Mouse (Mus musculus): ENCODE measurements at regions not wholly inside any gene's neighbourhood (a gene's known extent, or its start where the extent isn't known, plus 50 kb on each side); places are given as distances from the start of the nearest gene placed in this dataset.

DNA sequence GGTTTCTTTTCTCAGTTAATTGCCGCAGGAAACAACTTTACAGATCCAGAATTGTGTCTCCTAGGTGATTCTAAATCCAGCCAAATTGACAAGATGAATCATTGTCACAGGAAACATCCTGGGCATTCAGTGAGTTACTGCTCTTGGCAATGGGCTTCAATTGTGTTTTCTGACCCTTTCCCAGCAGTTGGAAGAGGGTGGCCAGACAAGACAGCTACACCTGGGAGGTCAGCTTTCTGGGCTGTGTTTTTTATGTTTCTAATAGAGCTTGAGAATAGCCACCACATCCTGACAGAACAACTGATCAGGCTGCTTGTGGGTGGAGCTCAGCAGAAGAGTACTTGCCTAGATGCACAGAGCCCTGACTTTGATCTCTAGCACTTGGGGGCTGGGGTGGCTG lies 87.0 kb upstream of the Foxa2 start:
- H3K27ac ChIP-seq (ENCODE audit: low read length), result no peak overlapping the region
- H3K9ac ChIP-seq (replicated peaks; ENCODE audit: low read length), result no peak overlapping the region
- H3K36me3 ChIP-seq (ENCODE audit: insufficient read depth, low read length), result no peaks in the 10 kb centered on the region
- no peaks in the 10 kb centered on the region for H3K27me3 ChIP-seq (ENCODE audit: insufficient read depth, low read length)
- peak; percentile 31; the same call in 1 of the 2 replicates for ATAC-seq (ENCODE audit: low FRiP score, low TSS enrichment)
- H3K9me3 ChIP-seq (ENCODE audit: low read length), result no peaks in the 10 kb centered on the region
- H3K4me3 ChIP-seq (ENCODE audit: low read length), result no peak overlapping the region
- WGBS, result 80% methylated on average over 1 of the region's 1 CpGs
- H3K4me2 ChIP-seq (replicated peaks; ENCODE audit: low read depth, low read length), result no peak overlapping the region
- no peaks in the 10 kb centered on the region for H3K4me1 ChIP-seq (ENCODE audit: insufficient read depth, low read length)

DNA sequence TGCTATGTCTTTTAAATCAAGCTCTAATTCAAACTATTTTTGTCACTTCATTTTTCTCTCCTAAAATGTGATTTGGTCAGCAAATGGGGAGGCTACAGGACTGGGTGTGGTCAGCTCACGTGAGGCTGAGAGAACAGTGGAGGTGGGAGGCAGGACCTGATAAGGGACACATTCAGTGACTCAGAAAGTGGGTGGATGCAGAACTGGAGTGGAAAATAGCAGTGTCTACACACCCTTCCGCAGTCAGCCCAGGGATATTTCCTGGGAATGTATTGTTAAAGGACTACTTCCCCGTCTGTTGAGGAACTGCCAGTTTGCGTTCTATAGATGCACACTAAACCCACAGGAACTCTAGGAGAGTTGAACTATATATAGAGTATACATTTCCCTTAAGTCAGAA lies 95.2 kb upstream of the Foxa2 start:
- Histone ChIP-seq H3K4me2 (replicated peaks; ENCODE audit: low read depth, low read length) (no peak overlapping the region), H3K9ac (replicated peaks; ENCODE audit: low read length) (no peak overlapping the region), H3K4me3 (ENCODE audit: low read length) (no peak overlapping the region), H3K36me3 (ENCODE audit: insufficient read depth, low read length) (no peaks in the 10 kb centered on the region), H3K9me3 (ENCODE audit: low read length) (no peaks in the 10 kb centered on the region), H3K27ac (ENCODE audit: low read length) (no peak overlapping the region), H3K4me1 (ENCODE audit: insufficient read depth, low read length) (no peaks in the 10 kb centered on the region), H3K27me3 (ENCODE audit: insufficient read depth, low read length) (no peaks in the 10 kb centered on the region)
- WGBS, result 71% methylated on average over 4 of the region's 4 CpGs
- peak; percentile 70; the same call in 1 of the 2 replicates for ATAC-seq (ENCODE audit: low FRiP score, low TSS enrichment)

- Histone ChIP-seq H3K9ac (replicated peaks; ENCODE audit: low read length) (no peak overlapping the region), H3K27me3 (ENCODE audit: insufficient read depth, low read length) (no peaks in the 10 kb centered on the region), H3K4me3 (ENCODE audit: low read length) (no peak overlapping the region), H3K36me3 (ENCODE audit: insufficient read depth, low read length) (no peaks in the 10 kb centered on the region), H3K4me1 (ENCODE audit: insufficient read depth, low read length) (no peaks in the 10 kb centered on the region), H3K9me3 (ENCODE audit: low read length) (no peaks in the 10 kb centered on the region), H3K27ac (ENCODE audit: low read length) (no peak overlapping the region), H3K4me2 (replicated peaks; ENCODE audit: low read depth, low read length) (no peak overlapping the region)
- WGBS, result 63% methylated on average over 1 of the region's 1 CpGs
- no peak for ATAC-seq (ENCODE audit: low FRiP score, low TSS enrichment)
Observed at GRCm38 (mm10) chr2:148144816-148145215, 98.0 kb upstream of the Foxa2 start.

DNA sequence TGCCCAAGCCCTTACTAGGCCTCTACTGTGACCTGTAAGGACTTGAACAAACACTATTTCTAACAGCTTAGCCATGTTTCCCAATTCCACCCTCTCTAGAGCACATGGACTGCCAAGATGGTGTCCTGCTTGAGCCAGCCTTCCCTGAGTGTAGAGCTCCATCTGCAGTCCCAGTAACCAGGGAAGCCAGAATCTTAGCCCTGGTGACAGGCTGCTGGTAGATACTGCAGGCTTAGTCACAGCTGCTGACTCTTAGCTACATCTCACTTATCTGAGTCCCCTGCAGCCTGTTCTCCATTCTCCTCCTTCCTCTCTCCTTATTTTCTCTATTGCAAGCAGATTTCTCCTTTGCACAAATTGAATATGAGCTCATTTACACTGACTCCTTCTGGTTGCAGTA lies 101.5 kb upstream of the Foxa2 start:
- H3K27me3 ChIP-seq (ENCODE audit: insufficient read depth, low read length), result no peaks in the 10 kb centered on the region
- H3K4me3 ChIP-seq (ENCODE audit: low read length), result no peak overlapping the region
- H3K9me3 ChIP-seq (ENCODE audit: low read length), result no peaks in the 10 kb centered on the region
- H3K4me1 ChIP-seq (ENCODE audit: insufficient read depth, low read length), result no peaks in the 10 kb centered on the region
- ATAC-seq (ENCODE audit: low FRiP score, low TSS enrichment), result no peak
- no peaks in the 10 kb centered on the region for H3K36me3 ChIP-seq (ENCODE audit: insufficient read depth, low read length)
- H3K9ac ChIP-seq (replicated peaks; ENCODE audit: low read length), result no peak overlapping the region
- H3K4me2 ChIP-seq (replicated peaks; ENCODE audit: low read depth, low read length), result no peak overlapping the region
- H3K27ac ChIP-seq (ENCODE audit: low read length), result no peak overlapping the region

DNA sequence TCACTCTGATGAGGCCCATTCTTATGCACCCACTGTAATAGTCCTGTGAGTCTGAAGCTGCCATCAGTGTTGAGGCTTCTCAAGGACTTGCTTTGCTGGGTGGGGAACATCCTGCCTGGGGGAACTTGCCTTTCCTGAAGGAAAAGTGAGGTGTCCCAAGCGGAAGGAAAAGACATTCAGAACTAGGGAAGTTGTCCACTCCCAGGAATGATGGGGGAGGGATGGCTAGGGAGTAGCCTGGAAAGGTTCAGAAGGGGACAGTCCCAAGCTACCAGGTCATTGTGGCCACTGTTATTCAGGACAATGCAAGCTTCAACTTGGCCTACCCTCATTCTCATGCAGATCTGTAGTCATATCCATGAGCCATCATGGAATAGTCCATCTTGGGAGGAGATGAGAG lies 102.7 kb upstream of the Foxa2 start:
- no peaks in the 10 kb centered on the region for H3K36me3 ChIP-seq (ENCODE audit: insufficient read depth, low read length)
- no peak overlapping the region for H3K4me3 ChIP-seq (ENCODE audit: low read length)
- H3K4me1 ChIP-seq (ENCODE audit: insufficient read depth, low read length), result no peaks in the 10 kb centered on the region
- ATAC-seq (ENCODE audit: low FRiP score, low TSS enrichment), result no peak
- H3K27me3 ChIP-seq (ENCODE audit: insufficient read depth, low read length), result no peaks in the 10 kb centered on the region
- H3K9me3 ChIP-seq (ENCODE audit: low read length), result no peaks in the 10 kb centered on the region
- H3K27ac ChIP-seq (ENCODE audit: low read length), result no peak overlapping the region
- H3K4me2 ChIP-seq (replicated peaks; ENCODE audit: low read depth, low read length), result no peak overlapping the region
- no peak overlapping the region for H3K9ac ChIP-seq (replicated peaks; ENCODE audit: low read length)
- 71% methylated on average over 1 of the region's 1 CpGs for WGBS

DNA sequence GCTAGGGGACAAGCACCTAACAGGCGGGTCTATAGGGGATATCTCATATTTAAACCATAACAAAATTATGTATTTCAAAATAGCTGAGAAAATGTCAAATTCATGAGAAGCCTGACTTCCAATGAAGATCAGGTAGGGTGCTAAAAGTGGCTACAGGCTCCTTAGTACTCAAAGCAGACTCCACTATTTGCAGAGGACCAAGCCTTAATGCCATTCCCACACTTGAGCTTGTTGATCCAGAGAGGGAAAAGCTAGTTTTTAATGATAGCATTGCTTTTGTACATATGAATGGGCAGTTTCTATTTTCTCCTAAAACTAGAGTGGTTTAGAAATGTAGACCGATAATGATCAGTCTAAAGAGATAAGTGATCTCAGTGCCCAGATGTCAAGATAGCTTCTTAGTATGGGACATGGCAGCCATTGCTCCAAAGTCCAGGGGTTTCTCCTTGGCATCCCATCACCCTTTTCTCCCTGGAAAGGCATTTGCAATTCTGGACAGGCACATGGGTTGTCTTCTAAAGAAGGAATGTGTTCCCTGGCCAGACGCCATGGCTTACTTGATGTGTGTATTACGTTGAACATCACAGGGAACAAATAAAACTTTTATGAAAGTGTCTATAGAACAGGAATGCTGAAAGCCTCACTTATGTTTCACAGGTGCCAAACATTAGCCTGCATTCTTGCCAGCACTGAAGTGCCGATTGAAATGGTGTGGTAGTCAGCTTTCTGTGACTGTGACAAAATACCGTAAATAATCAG lies 106.9 kb upstream of the Foxa2 start:
- Histone ChIP-seq H3K27ac (ENCODE audit: low read length) (no peak overlapping the region), H3K4me3 (ENCODE audit: low read length) (no peak overlapping the region), H3K9me3 (ENCODE audit: low read length) (no peaks in the 10 kb centered on the region), H3K27me3 (ENCODE audit: insufficient read depth, low read length) (no peaks in the 10 kb centered on the region), H3K36me3 (ENCODE audit: insufficient read depth, low read length) (no peaks in the 10 kb centered on the region), H3K4me2 (replicated peaks; ENCODE audit: low read depth, low read length) (no peak overlapping the region), H3K9ac (replicated peaks; ENCODE audit: low read length) (no peak overlapping the region), H3K4me1 (ENCODE audit: insufficient read depth, low read length) (no peaks in the 10 kb centered on the region)
- WGBS, result 86% methylated on average over 6 of the region's 6 CpGs
- no peak for ATAC-seq (ENCODE audit: low FRiP score, low TSS enrichment)

GRCm38 (mm10) chr2:148156122-148156521 lies 109.4 kb upstream of the Foxa2 start:
- no peak overlapping the region for H3K4me3 ChIP-seq (ENCODE audit: low read length)
- H3K9me3 ChIP-seq (ENCODE audit: low read length), result no peaks in the 10 kb centered on the region
- H3K4me1 ChIP-seq (ENCODE audit: insufficient read depth, low read length), result no peaks in the 10 kb centered on the region
- ATAC-seq (ENCODE audit: low FRiP score, low TSS enrichment), result no peak
- no peak overlapping the region for H3K4me2 ChIP-seq (replicated peaks; ENCODE audit: low read depth, low read length)
- no peak overlapping the region for H3K27ac ChIP-seq (ENCODE audit: low read length)
- no peaks in the 10 kb centered on the region for H3K27me3 ChIP-seq (ENCODE audit: insufficient read depth, low read length)
- H3K36me3 ChIP-seq (ENCODE audit: insufficient read depth, low read length), result no peaks in the 10 kb centered on the region
- WGBS, result 87% methylated on average over 2 of the region's 2 CpGs
- no peak overlapping the region for H3K9ac ChIP-seq (replicated peaks; ENCODE audit: low read length)

DNA sequence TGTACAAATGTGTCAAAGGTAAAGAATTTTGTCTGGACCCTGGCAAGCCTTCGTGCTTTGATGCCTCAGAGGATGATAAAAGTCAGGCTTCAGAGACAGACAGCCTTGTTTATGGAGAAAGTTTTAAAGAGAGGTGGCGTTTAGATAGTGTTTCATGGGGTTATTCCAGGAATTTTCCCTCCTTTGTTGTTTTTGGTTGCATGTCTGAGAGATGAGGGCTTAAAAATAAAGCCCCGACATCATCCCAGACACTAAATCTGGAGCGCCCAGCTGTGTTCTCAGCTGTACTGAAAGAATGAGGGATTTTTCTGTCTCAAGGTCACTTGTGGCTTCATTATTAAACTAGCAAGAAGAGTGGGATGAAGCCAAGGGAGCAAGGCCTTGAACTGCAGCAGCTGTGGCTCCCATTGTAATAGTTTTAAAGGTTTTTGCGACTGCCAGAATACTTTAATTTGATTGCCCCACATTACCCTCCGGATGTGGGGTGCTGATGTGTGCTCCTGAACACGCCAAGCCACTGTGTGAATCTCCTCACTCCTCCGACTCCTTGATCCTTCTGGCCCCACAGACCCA lies 112.3 kb upstream of the Foxa2 start:
- H3K9me3 ChIP-seq (ENCODE audit: low read length), result no peaks in the 10 kb centered on the region
- H3K4me1 ChIP-seq (ENCODE audit: insufficient read depth, low read length), result no peaks in the 10 kb centered on the region
- ATAC-seq (ENCODE audit: low FRiP score, low TSS enrichment), result 0 out of 2 replicates have a peak, but pooled peaks have one; percentile 46
- no peak overlapping the region for H3K27ac ChIP-seq (ENCODE audit: low read length)
- no peaks in the 10 kb centered on the region for H3K36me3 ChIP-seq (ENCODE audit: insufficient read depth, low read length)
- no peak overlapping the region for H3K4me2 ChIP-seq (replicated peaks; ENCODE audit: low read depth, low read length)
- 46% methylated on average over 8 of the region's 8 CpGs for WGBS
- H3K9ac ChIP-seq (replicated peaks; ENCODE audit: low read length), result no peak overlapping the region
- H3K4me3 ChIP-seq (ENCODE audit: low read length), result no peak overlapping the region
- no peaks in the 10 kb centered on the region for H3K27me3 ChIP-seq (ENCODE audit: insufficient read depth, low read length)

DNA sequence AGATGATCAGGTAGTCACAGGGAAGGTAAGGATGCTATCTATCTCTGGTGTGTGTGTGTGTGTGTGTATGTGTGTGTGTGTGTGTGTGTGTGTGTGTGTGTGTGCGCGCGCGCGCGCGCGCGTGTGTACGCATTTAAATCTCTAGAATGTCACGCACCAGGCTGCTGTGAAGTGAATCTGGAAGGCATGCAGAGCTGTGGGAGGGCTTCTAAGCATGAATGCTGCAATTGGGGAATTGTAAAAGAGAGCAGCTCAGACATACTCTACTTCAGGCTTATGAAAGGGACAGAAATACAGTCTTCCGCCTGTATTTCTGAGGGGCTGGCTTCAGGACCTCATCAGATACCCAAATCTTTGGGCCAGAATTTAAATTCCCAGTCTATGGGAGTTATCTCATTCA lies 114.2 kb upstream of the Foxa2 start:
- no peaks in the 10 kb centered on the region for H3K36me3 ChIP-seq (ENCODE audit: insufficient read depth, low read length)
- no peaks in the 10 kb centered on the region for H3K9me3 ChIP-seq (ENCODE audit: low read length)
- H3K9ac ChIP-seq (replicated peaks; ENCODE audit: low read length), result no peak overlapping the region
- WGBS, result 90% methylated on average over 12 of the region's 12 CpGs
- no peak for ATAC-seq (ENCODE audit: low FRiP score, low TSS enrichment)
- H3K4me2 ChIP-seq (replicated peaks; ENCODE audit: low read depth, low read length), result no peak overlapping the region
- H3K4me1 ChIP-seq (ENCODE audit: insufficient read depth, low read length), result no peaks in the 10 kb centered on the region
- H3K27me3 ChIP-seq (ENCODE audit: insufficient read depth, low read length), result no peaks in the 10 kb centered on the region
- H3K27ac ChIP-seq (ENCODE audit: low read length), result no peak overlapping the region
- H3K4me3 ChIP-seq (ENCODE audit: low read length), result no peak overlapping the region

DNA sequence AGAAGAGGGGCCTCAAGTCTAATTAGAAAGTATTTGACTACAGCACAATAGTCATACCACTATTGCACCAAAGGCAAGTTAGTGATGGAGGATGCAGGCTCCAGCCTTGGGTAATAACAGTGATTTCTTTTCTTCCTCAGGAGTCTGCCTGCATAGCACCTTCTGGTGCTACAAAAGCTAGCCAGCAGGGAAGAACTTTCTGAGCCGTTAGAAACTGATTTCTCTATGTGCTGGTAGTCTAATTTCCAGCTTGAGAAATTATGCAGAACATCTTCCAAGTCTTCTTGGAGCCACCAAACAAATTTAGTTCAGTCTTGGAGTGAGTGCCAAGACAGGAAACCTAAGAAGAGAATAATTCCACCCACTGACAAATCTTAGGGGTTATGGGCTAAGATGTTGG lies 115.2 kb upstream of the Foxa2 start:
- no peak for ATAC-seq (ENCODE audit: low FRiP score, low TSS enrichment)
- Histone ChIP-seq H3K9ac (replicated peaks; ENCODE audit: low read length) (no peak overlapping the region), H3K4me2 (replicated peaks; ENCODE audit: low read depth, low read length) (no peak overlapping the region), H3K4me1 (ENCODE audit: insufficient read depth, low read length) (no peaks in the 10 kb centered on the region), H3K27me3 (ENCODE audit: insufficient read depth, low read length) (no peaks in the 10 kb centered on the region), H3K9me3 (ENCODE audit: low read length) (no peaks in the 10 kb centered on the region), H3K4me3 (ENCODE audit: low read length) (no peak overlapping the region), H3K27ac (ENCODE audit: low read length) (no peak overlapping the region), H3K36me3 (ENCODE audit: insufficient read depth, low read length) (no peaks in the 10 kb centered on the region)
- WGBS, result 60% methylated on average over 1 of the region's 1 CpGs
